Mouse (Mus musculus): ENCODE results near the gene Hs2st1. TPM values are rescaled to one million over a fixed set of nuclear protein-coding genes. Genes with fewer than 3 reads are reported as not detected.

The Hs2st1 gene
- polyA plus RNA-seq, 1 experiment from 2014 or later: 16.3 TPM

- Histone ChIP-seq H3K27ac (ENCODE audit: low read length) (no peak overlapping the region), H3K9ac (replicated peaks; ENCODE audit: low read depth, low read length) (no peak overlapping the region), H3K27me3 (replicated peaks; ENCODE audit: control insufficient read depth, insufficient read depth, low read length) (no peaks in the 10 kb centered on the region), H3K4me3 (replicated peaks; ENCODE audit: low read length) (no peak overlapping the region), H3K36me3 (ENCODE audit: control insufficient read depth, insufficient read depth) (no peaks in the 10 kb centered on the region), H3K4me1 (replicated peaks; ENCODE audit: control insufficient read depth, insufficient read depth, low read length) (peaks cover 11% of the 10 kb centered on the region), H3K4me2 (ENCODE audit: low read length) (no peak overlapping the region), H3K9me3 (ENCODE audit: control insufficient read depth, low read length) (no peaks in the 10 kb centered on the region)
- WGBS: 36% methylated on average over 5 of the region's 5 CpGs
- ATAC-seq: 0 out of 2 replicates have a peak, but pooled peaks have one; percentile 19
Observed at GRCm38 (mm10) chr3:144507885-144508284, 62.1 kb downstream of the Hs2st1 start.

- no peak for ATAC-seq
- H3K27me3 ChIP-seq (replicated peaks; ENCODE audit: control insufficient read depth, insufficient read depth, low read length): no peaks in the 10 kb centered on the region
- 22% methylated on average over 3 of the region's 3 CpGs for WGBS
- H3K36me3 ChIP-seq (ENCODE audit: control insufficient read depth, insufficient read depth): no peaks in the 10 kb centered on the region
- no peak overlapping the region for H3K4me2 ChIP-seq (ENCODE audit: low read length)
- no peaks in the 10 kb centered on the region for H3K9me3 ChIP-seq (ENCODE audit: control insufficient read depth, low read length)
- H3K9ac ChIP-seq (replicated peaks; ENCODE audit: low read depth, low read length): no peak overlapping the region
- H3K4me1 ChIP-seq (replicated peaks; ENCODE audit: control insufficient read depth, insufficient read depth, low read length): peaks cover 11% of the 10 kb centered on the region
- no peak overlapping the region for H3K4me3 ChIP-seq (replicated peaks; ENCODE audit: low read length)
- H3K27ac ChIP-seq (ENCODE audit: low read length): no peak overlapping the region
Observed at GRCm38 (mm10) chr3:144506213-144506612, 63.8 kb downstream of the Hs2st1 start.

- H3K27ac ChIP-seq (ENCODE audit: low read length): no peak overlapping the region
- H3K4me1 ChIP-seq (replicated peaks; ENCODE audit: control insufficient read depth, insufficient read depth, low read length): peaks cover 3% of the 10 kb centered on the region; the same call in 1 of the 2 replicates
- no peak overlapping the region for H3K9ac ChIP-seq (replicated peaks; ENCODE audit: low read depth, low read length)
- no peaks in the 10 kb centered on the region for H3K9me3 ChIP-seq (ENCODE audit: control insufficient read depth, low read length)
- H3K36me3 ChIP-seq (ENCODE audit: control insufficient read depth, insufficient read depth): no peaks in the 10 kb centered on the region
- ATAC-seq: no peak
- H3K4me2 ChIP-seq (ENCODE audit: low read length): no peak overlapping the region
- no peaks in the 10 kb centered on the region for H3K27me3 ChIP-seq (replicated peaks; ENCODE audit: control insufficient read depth, insufficient read depth, low read length)
- no peak overlapping the region for H3K4me3 ChIP-seq (replicated peaks; ENCODE audit: low read length)
- 67% methylated on average over 7 of the region's 7 CpGs for WGBS
Observed at GRCm38 (mm10) chr3:144501930-144502329, 68.1 kb downstream of the Hs2st1 start.

GRCm38 (mm10) chr3:144496762-144497161 lies 73.2 kb downstream of the Hs2st1 start:
- peaks cover 11% of the 10 kb centered on the region; the same call in 1 of the 2 replicates for H3K4me1 ChIP-seq (replicated peaks; ENCODE audit: control insufficient read depth, insufficient read depth, low read length)

GRCm38 (mm10) chr3:144494838-144495237 lies 75.1 kb downstream of the Hs2st1 start:
- Histone ChIP-seq H3K9me3 (ENCODE audit: control insufficient read depth, low read length) (no peaks in the 10 kb centered on the region), H3K9ac (replicated peaks; ENCODE audit: low read depth, low read length) (no peak overlapping the region), H3K4me1 (replicated peaks; ENCODE audit: control insufficient read depth, insufficient read depth, low read length) (peaks cover 11% of the 10 kb centered on the region; the same call in 1 of the 2 replicates), H3K4me2 (ENCODE audit: low read length) (no peak overlapping the region), H3K27me3 (replicated peaks; ENCODE audit: control insufficient read depth, insufficient read depth, low read length) (no peaks in the 10 kb centered on the region), H3K27ac (ENCODE audit: low read length) (no peak overlapping the region), H3K36me3 (ENCODE audit: control insufficient read depth, insufficient read depth) (no peaks in the 10 kb centered on the region), H3K4me3 (replicated peaks; ENCODE audit: low read length) (no peak overlapping the region)
- WGBS: 65% methylated on average over 5 of the region's 5 CpGs
- ATAC-seq: no peak; the same call in 1 of the 2 replicates

More at GRCm38 (mm10) chr3:144496762-144497161, 73.2 kb downstream of the Hs2st1 start:
- H3K27ac ChIP-seq (ENCODE audit: low read length): no peak overlapping the region
- no peaks in the 10 kb centered on the region for H3K9me3 ChIP-seq (ENCODE audit: control insufficient read depth, low read length)
- H3K4me2 ChIP-seq (ENCODE audit: low read length): no peak overlapping the region
- ATAC-seq: 0 out of 2 replicates have a peak, but pooled peaks have one; percentile 16
- no peaks in the 10 kb centered on the region for H3K36me3 ChIP-seq (ENCODE audit: control insufficient read depth, insufficient read depth)
- no peak overlapping the region for H3K9ac ChIP-seq (replicated peaks; ENCODE audit: low read depth, low read length)
- WGBS: 70% methylated on average over 5 of the region's 5 CpGs
- H3K27me3 ChIP-seq (replicated peaks; ENCODE audit: control insufficient read depth, insufficient read depth, low read length): no peaks in the 10 kb centered on the region
- H3K4me3 ChIP-seq (replicated peaks; ENCODE audit: low read length): no peak overlapping the region

- H3K4me1 ChIP-seq (replicated peaks; ENCODE audit: control insufficient read depth, insufficient read depth, low read length): no peaks in the 10 kb centered on the region
- no peak overlapping the region for H3K27ac ChIP-seq (ENCODE audit: low read length)
- no peak for ATAC-seq
- WGBS: 89% methylated on average over 2 of the region's 2 CpGs
- H3K4me3 ChIP-seq (replicated peaks; ENCODE audit: low read length): no peak overlapping the region
- no peak overlapping the region for H3K4me2 ChIP-seq (ENCODE audit: low read length)
- H3K9ac ChIP-seq (replicated peaks; ENCODE audit: low read depth, low read length): no peak overlapping the region
- no peaks in the 10 kb centered on the region for H3K27me3 ChIP-seq (replicated peaks; ENCODE audit: control insufficient read depth, insufficient read depth, low read length)
- no peaks in the 10 kb centered on the region for H3K9me3 ChIP-seq (ENCODE audit: control insufficient read depth, low read length)
- no peaks in the 10 kb centered on the region for H3K36me3 ChIP-seq (ENCODE audit: control insufficient read depth, insufficient read depth)
Observed at GRCm38 (mm10) chr3:144488787-144489186, 81.2 kb downstream of the Hs2st1 start.

- Histone ChIP-seq H3K36me3 (ENCODE audit: control insufficient read depth, insufficient read depth) (no peaks in the 10 kb centered on the region), H3K27me3 (replicated peaks; ENCODE audit: control insufficient read depth, insufficient read depth, low read length) (no peaks in the 10 kb centered on the region), H3K9me3 (ENCODE audit: control insufficient read depth, low read length) (no peaks in the 10 kb centered on the region), H3K4me1 (replicated peaks; ENCODE audit: control insufficient read depth, insufficient read depth, low read length) (peaks cover 14% of the 10 kb centered on the region), H3K27ac (ENCODE audit: low read length) (no peak overlapping the region), H3K9ac (replicated peaks; ENCODE audit: low read depth, low read length) (no peak overlapping the region), H3K4me3 (replicated peaks; ENCODE audit: low read length) (no peak overlapping the region), H3K4me2 (ENCODE audit: low read length) (no peak overlapping the region)
- 85% methylated on average over 5 of the region's 5 CpGs for WGBS
- ATAC-seq: no peak
Observed at GRCm38 (mm10) chr3:144480595-144480994, 89.4 kb downstream of the Hs2st1 start.

GRCm38 (mm10) chr3:144478427-144478794 lies 91.6 kb downstream of the Hs2st1 start:
- 81% methylated on average over 7 of the region's 7 CpGs for WGBS
- ATAC-seq: peak; percentile 54

GRCm38 (mm10) chr3:144477707-144478426 lies 92.1 kb downstream of the Hs2st1 start:
- Histone ChIP-seq H3K9ac (replicated peaks; ENCODE audit: low read depth, low read length) (no peak overlapping the region), H3K4me1 (replicated peaks; ENCODE audit: control insufficient read depth, insufficient read depth, low read length) (peaks cover 14% of the 10 kb centered on the region), H3K4me2 (ENCODE audit: low read length) (no peak overlapping the region), H3K36me3 (ENCODE audit: control insufficient read depth, insufficient read depth) (no peaks in the 10 kb centered on the region), H3K4me3 (replicated peaks; ENCODE audit: low read length) (no peak overlapping the region), H3K27ac (ENCODE audit: low read length) (peak overlapping the region; percentile 26), H3K27me3 (replicated peaks; ENCODE audit: control insufficient read depth, insufficient read depth, low read length) (no peaks in the 10 kb centered on the region), H3K9me3 (ENCODE audit: control insufficient read depth, low read length) (no peaks in the 10 kb centered on the region)
- peak; percentile 79 for ATAC-seq
- 73% methylated on average over 12 of the region's 12 CpGs for WGBS

More at GRCm38 (mm10) chr3:144478427-144478794, 91.6 kb downstream of the Hs2st1 start:
- H3K9ac ChIP-seq (replicated peaks; ENCODE audit: low read depth, low read length): no peak overlapping the region
- H3K4me1 ChIP-seq (replicated peaks; ENCODE audit: control insufficient read depth, insufficient read depth, low read length): peaks cover 14% of the 10 kb centered on the region
- H3K27ac ChIP-seq (ENCODE audit: low read length): 0 out of 2 replicates have a peak overlapping the region, but pooled peaks have one; percentile 14
- no peaks in the 10 kb centered on the region for H3K27me3 ChIP-seq (replicated peaks; ENCODE audit: control insufficient read depth, insufficient read depth, low read length)
- H3K36me3 ChIP-seq (ENCODE audit: control insufficient read depth, insufficient read depth): no peaks in the 10 kb centered on the region
- no peaks in the 10 kb centered on the region for H3K9me3 ChIP-seq (ENCODE audit: control insufficient read depth, low read length)
- H3K4me2 ChIP-seq (ENCODE audit: low read length): no peak overlapping the region
- no peak overlapping the region for H3K4me3 ChIP-seq (replicated peaks; ENCODE audit: low read length)

Data from forebrain, embryonic 16.5 days (tissue).